Mouse (Mus musculus) limb, embryonic 11.5 days (tissue): ENCODE measurements at regions not wholly inside any gene's neighbourhood (a gene's known extent, or its start where the extent isn't known, plus 50 kb on each side); places are given as distances from the start of the nearest gene placed in this dataset.
A peak's percentile ranks its signal among the peaks of the same experiment; 100 is the strongest.

Experiments used
- ATAC-seq: fragments of 200-750 bp; cut with Nextera tagmentation; 2 replicates; pipeline ENCODE4 v1.8.0; 2017; ENCODE audit warnings: low read depth; ENCODE audit not compliant: insufficient number of reproducible peaks, low FRiP score, low TSS enrichment
- DNase-seq: peaks from one replicate; pipeline ENCODE4 v3.0.0-alpha.2; 2015; ENCODE audit warnings: low spot score
- H3K27ac ChIP-seq: fragments of 300-500 bp; sonication (generic); replicated peaks from 2 replicates; pipeline ENCODE4 v1.5.1; 2014; ENCODE audit warnings: low read depth, mild to moderate bottlenecking, low read length
- H3K27me3 ChIP-seq: fragments of 300-500 bp; sonication (generic); 2 replicates; pipeline ENCODE4 v1.6.1; 2014; ENCODE audit warnings: mild to moderate bottlenecking, low read length, mixed read lengths; ENCODE audit not compliant: control insufficient read depth, insufficient read depth
- H3K36me3 ChIP-seq: fragments of 300-500 bp; sonication (generic); 2 replicates; pipeline ENCODE4 v1.6.1; 2014; ENCODE audit warnings: mild to moderate bottlenecking, low read length, moderate library complexity, mixed read lengths; ENCODE audit not compliant: control insufficient read depth, insufficient read depth
- H3K4me1 ChIP-seq: fragments of 300-500 bp; sonication (generic); 2 replicates; pipeline ENCODE4 v1.6.1; 2014; ENCODE audit warnings: low read length, mixed read lengths; ENCODE audit not compliant: control insufficient read depth, insufficient read depth
- H3K4me2 ChIP-seq: fragments of 300-500 bp; sonication (generic); 2 replicates; pipeline ENCODE4 v1.6.1; 2014; ENCODE audit warnings: low read depth, mild to moderate bottlenecking, moderate library complexity; ENCODE audit not compliant: severe bottlenecking
- H3K4me3 ChIP-seq: fragments of 300-500 bp; sonication (generic); 2 replicates; pipeline ENCODE4 v1.5.1; 2014; ENCODE audit warnings: low read depth, low read length
- H3K9ac ChIP-seq: fragments of 300-500 bp; sonication (generic); 2 replicates; pipeline ENCODE4 v1.6.1; 2014; ENCODE audit warnings: mild to moderate bottlenecking, low read length
- H3K9me3 ChIP-seq: fragments of 300-500 bp; sonication (generic); 2 replicates; pipeline ENCODE4 v1.6.1; 2016; ENCODE audit warnings: low read length; ENCODE audit not compliant: control insufficient read depth
- WGBS: fragments of 180-500 bp; shearing (Covaris S2); extraction: QIAGEN DNeasy Blood & Tissue Kit; methylation state at CpG from one replicate; pipeline ENCODE4 v1.1.7; 2014; 5-methylcytosine and 5-hydroxymethylcytosine counted together

DNA sequence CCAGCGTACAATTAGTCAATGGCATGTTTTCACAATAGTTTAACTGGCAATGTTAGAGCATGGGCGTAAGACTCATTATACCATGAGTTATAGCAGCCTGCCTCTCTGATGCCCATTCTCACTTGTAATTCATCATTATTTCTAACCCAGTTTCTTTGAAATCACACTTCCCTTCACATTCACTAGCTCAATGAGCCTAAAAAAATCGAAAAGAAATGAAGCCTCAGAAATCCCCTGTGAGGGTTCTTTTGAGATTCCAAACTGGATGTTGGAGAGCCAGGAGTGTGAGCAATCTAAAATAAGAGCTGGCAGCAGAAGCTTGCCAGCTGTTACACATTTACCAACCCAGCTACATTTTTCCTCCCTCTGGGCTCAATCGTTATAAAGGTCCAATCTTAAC, 93.9 kb upstream of the Cav2 start:
- Histone ChIP-seq H3K4me1 (no peaks in the 10 kb centered on the region), H3K27ac (no peak overlapping the region), H3K9me3 (no peaks in the 10 kb centered on the region), H3K4me2 (no peak overlapping the region), H3K4me3 (no peak overlapping the region), H3K9ac (no peak overlapping the region), H3K36me3 (no peaks in the 10 kb centered on the region), H3K27me3 (no peaks in the 10 kb centered on the region)
- DNase-seq (no peak), ATAC-seq (no peak)
- 51% methylated on average over 4 of the region's 4 CpGs for WGBS

- Histone ChIP-seq H3K4me1 (no peaks in the 10 kb centered on the region), H3K27ac (no peak overlapping the region), H3K27me3 (no peaks in the 10 kb centered on the region), H3K4me2 (no peak overlapping the region), H3K9ac (no peak overlapping the region), H3K9me3 (no peaks in the 10 kb centered on the region), H3K36me3 (no peaks in the 10 kb centered on the region), H3K4me3 (no peak overlapping the region)
- ATAC-seq (no peak), DNase-seq (no peak)
- 68% methylated on average over 4 of the region's 4 CpGs for WGBS
Measured at GRCm38 (mm10) chr6:17195538-17195937, 85.4 kb upstream of the Cav2 start.

- DNase-seq (no peak), ATAC-seq (peak; percentile 35; the same call in 1 of the 2 replicates)
- Histone ChIP-seq H3K9me3 (no peaks in the 10 kb centered on the region), H3K36me3 (no peaks in the 10 kb centered on the region), H3K4me3 (no peak overlapping the region), H3K9ac (no peak overlapping the region), H3K27me3 (no peaks in the 10 kb centered on the region), H3K4me1 (no peaks in the 10 kb centered on the region), H3K4me2 (no peak overlapping the region), H3K27ac (no peak overlapping the region)
- WGBS, result 82% methylated on average over 18 of the region's 18 CpGs
Measured at GRCm38 (mm10) chr6:17197728-17198397, 83.1 kb upstream of the Cav2 start.

DNA sequence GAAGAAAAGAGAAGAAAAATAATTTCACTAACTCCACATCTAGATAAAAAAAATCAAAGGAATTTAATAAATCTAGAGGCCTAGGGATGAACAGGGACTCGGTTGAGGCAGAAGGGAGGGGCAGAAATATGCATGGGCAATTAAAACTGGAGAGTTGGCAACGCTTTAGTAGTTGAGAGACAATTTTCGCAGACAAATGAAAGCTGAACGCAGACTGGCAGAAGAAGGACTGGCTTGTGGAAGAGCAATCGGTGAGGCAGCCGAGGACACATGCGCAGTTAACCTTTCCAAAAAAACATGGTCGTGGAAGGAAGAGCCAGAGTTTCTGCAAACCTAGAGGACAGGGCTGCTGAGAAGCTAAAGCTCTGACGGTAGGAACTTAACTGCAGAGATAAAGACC, 82.1 kb upstream of the Cav2 start:
- 85% methylated on average over 9 of the region's 9 CpGs for WGBS
- no peak for DNase-seq
- Histone ChIP-seq H3K27ac (no peak overlapping the region), H3K27me3 (no peaks in the 10 kb centered on the region), H3K4me1 (no peaks in the 10 kb centered on the region), H3K9ac (no peak overlapping the region), H3K4me2 (no peak overlapping the region), H3K4me3 (no peak overlapping the region), H3K36me3 (no peaks in the 10 kb centered on the region), H3K9me3 (no peaks in the 10 kb centered on the region)
- ATAC-seq, result no peak

DNA sequence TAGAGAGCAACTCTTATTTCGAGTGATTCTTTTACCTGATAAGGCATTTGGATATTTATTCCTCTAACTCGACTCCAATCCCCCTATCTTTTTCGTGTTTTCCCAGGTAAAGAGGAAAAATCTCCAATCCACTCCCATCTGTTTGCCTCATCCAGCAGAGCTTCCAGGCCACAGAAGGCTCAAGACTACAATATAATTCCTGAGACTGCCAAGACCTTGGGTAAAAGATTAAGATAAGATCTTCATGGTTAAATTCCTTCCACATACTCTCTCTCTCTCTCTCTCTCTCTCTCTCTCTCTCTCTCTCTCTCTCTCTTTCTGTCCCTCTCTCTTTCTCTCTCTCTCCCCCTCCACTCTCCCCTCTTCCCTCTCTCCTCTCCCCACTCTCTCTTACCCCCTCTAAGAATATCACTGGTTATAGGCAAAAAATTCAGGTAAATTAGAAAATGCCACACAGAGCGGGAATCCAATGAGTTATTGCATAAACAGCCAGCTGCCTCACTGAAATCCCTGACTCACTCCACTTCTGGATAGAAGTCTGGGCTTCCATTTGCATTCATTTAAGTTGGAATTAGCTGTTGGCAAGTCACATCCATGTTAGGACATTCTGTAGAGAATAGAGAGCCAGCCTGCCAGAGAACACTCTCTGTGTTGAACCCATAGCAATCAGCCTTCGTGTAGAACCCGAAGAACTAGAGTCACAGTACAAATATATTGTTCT, 78.9 kb upstream of the Cav2 start:
- Histone ChIP-seq H3K9ac (no peak overlapping the region), H3K27ac (no peak overlapping the region), H3K4me1 (no peaks in the 10 kb centered on the region), H3K36me3 (no peaks in the 10 kb centered on the region), H3K4me3 (no peak overlapping the region), H3K9me3 (no peaks in the 10 kb centered on the region), H3K27me3 (no peaks in the 10 kb centered on the region), H3K4me2 (no peak overlapping the region)
- no peak for ATAC-seq
- no peak for DNase-seq
- WGBS, result 87% methylated on average over 6 of the region's 6 CpGs

GRCm38 (mm10) chr6:17203302-17203701, 77.7 kb upstream of the Cav2 start:
- H3K4me2 ChIP-seq, result no peak overlapping the region
- H3K4me3 ChIP-seq, result no peak overlapping the region
- H3K27ac ChIP-seq, result no peak overlapping the region
- H3K4me1 ChIP-seq, result no peaks in the 10 kb centered on the region
- DNase-seq (no peak), ATAC-seq (no peak)
- no peaks in the 10 kb centered on the region for H3K27me3 ChIP-seq
- no peaks in the 10 kb centered on the region for H3K9me3 ChIP-seq
- H3K9ac ChIP-seq, result no peak overlapping the region
- WGBS, result 94% methylated on average over 5 of the region's 5 CpGs
- no peaks in the 10 kb centered on the region for H3K36me3 ChIP-seq

DNA sequence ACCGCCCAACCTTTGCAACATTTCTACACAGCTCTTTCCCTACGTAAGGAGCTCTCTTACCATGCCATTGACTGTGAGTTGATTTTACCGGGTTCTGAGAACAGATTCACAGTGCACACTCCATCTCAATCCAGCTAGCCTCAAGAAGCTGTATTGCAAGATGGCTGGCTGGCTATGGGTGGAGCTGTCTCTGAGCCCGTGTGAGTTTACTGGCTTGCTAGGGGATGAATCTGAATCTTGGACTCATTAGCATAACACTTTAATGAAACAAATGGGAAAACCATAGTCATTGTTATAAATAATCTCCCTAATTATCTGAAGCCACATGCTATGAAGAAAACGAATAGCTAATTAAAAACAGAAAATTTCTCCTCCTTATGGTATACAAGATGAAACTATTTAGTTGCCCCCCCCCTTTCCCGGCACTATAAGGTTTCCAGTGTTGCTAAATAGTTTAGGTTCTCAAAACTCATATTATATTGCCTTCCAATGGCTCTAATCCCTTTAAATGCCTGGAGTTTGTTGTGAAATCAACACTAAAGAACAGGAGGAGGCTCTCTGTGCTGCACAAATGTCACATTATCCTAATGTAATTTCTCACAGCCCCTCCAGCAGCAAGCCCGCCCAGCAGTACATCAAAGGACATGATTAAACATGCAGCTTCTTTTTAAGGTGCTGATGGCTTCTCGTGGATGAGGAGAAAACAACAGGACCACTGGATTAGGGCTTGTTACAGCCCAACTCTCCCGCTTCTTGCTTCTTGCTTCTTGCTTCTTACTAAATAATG, 76.9 kb upstream of the Cav2 start:
- no peak overlapping the region for H3K4me3 ChIP-seq
- H3K27ac ChIP-seq, result no peak overlapping the region
- H3K9me3 ChIP-seq, result no peaks in the 10 kb centered on the region
- ATAC-seq, result no peak
- H3K4me2 ChIP-seq, result no peak overlapping the region
- no peak for DNase-seq
- no peak overlapping the region for H3K9ac ChIP-seq
- no peaks in the 10 kb centered on the region for H3K4me1 ChIP-seq
- no peaks in the 10 kb centered on the region for H3K27me3 ChIP-seq
- no peaks in the 10 kb centered on the region for H3K36me3 ChIP-seq
- 63% methylated on average over 9 of the region's 9 CpGs for WGBS

DNA sequence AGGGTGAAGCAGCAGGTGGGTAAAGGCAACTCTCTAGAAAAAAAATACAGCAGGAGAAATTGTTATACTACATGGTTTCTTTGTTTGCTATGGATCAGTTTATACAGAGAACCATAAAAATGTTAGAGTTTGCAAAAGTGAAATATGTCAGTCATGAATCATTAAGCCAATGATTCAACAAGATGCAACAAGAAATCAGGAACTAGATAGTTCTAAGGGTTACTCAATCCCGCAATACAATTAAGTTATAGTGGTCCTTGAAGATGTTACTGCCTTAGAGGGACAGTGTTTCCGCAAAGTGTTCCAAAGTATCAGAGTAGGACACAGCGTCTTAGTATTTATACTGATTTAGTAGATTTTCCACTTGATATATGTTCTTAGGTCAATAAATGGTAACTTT, 74.1 kb upstream of the Cav2 start:
- ATAC-seq (no peak), DNase-seq (no peak)
- 95% methylated on average over 3 of the region's 3 CpGs for WGBS
- no peak overlapping the region for H3K27ac ChIP-seq
- H3K27me3 ChIP-seq, result no peaks in the 10 kb centered on the region
- no peaks in the 10 kb centered on the region for H3K36me3 ChIP-seq
- no peak overlapping the region for H3K4me2 ChIP-seq
- no peaks in the 10 kb centered on the region for H3K4me1 ChIP-seq
- no peak overlapping the region for H3K4me3 ChIP-seq
- H3K9ac ChIP-seq, result no peak overlapping the region
- no peaks in the 10 kb centered on the region for H3K9me3 ChIP-seq
